Mouse (Mus musculus): ENCODE measurements around the gene Kif26a. TPM values are rescaled to one million over a fixed set of nuclear protein-coding genes. Genes with fewer than 3 reads are reported as not detected.

The Kif26a gene
- polyA plus RNA-seq, 1 experiment from 2014 or later = 6.6 TPM

DNA sequence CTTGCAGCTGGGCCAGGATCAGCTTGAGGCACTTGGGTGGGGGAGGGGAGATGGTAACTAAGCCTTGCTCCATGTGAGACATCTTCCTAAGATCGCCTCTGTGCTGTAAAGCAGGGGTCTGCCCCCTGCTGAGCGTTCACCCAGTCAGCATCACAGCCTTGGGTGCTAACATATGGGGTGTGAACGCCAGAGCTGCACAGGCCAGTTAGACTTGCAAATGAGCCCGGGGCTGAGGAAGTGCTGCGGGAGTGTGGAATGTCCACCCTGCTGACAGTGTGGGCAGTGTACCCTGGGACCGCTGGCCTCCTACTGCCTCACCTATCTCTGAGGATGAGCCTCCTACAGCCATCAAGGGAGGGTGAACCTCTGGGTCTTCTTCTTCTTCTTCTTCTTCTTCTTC is 45.7 kb downstream of the Kif26a start:
- Histone ChIP-seq H3K27ac (no peak overlapping the region), H3K27me3 (peaks cover 10% of the 10 kb centered on the region; the same call in 1 of the 2 replicates), H3K9ac (replicated peaks) (no peak overlapping the region), H3K4me3 (replicated peaks) (no peak overlapping the region), H3K9me3 (no peaks in the 10 kb centered on the region), H3K36me3 (no peaks in the 10 kb centered on the region), H3K4me1 (replicated peaks) (peaks cover 25% of the 10 kb centered on the region), H3K4me2 (no peak overlapping the region)
- no peak for ATAC-seq (ENCODE audit: insufficient number of reproducible peaks, insufficient read depth, low FRiP score, low TSS enrichment, low read depth)
- 41% methylated on average over 6 of the region's 6 CpGs for WGBS

DNA sequence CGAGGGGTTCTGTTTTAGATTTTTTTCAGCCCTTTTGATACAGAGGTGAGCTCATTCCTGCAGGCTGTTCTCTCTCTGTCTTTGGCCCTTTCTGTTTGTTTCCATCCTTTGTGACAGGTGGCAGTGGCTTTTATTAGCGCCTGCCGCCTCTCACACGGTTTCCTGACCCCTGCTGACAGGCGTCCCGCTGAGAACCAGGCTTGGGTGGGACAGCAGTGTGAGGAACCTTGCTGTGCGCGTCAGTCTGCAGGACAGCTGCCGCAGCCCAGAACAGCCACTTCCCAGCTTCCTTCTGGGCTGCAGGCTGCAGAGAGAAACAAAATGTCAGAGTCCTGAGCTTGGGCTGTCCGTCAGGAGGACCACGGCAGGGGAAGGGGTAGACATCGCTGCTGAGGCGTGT is 49.0 kb downstream of the Kif26a start:
- no peak for ATAC-seq (ENCODE audit: insufficient number of reproducible peaks, insufficient read depth, low FRiP score, low TSS enrichment, low read depth)
- Histone ChIP-seq H3K4me2 (peak overlapping the region; percentile 44), H3K9ac (replicated peaks) (0 out of 2 replicates have a peak overlapping the region, but pooled peaks have one; percentile 14), H3K27ac (0 out of 2 replicates have a peak overlapping the region, but pooled peaks have one; percentile 4), H3K4me1 (replicated peaks) (peaks cover 22% of the 10 kb centered on the region), H3K36me3 (no peaks in the 10 kb centered on the region), H3K4me3 (replicated peaks) (no peak overlapping the region), H3K9me3 (no peaks in the 10 kb centered on the region), H3K27me3 (peaks cover 10% of the 10 kb centered on the region; the same call in 1 of the 2 replicates)
- 6% methylated on average over 13 of the region's 13 CpGs for WGBS

DNA sequence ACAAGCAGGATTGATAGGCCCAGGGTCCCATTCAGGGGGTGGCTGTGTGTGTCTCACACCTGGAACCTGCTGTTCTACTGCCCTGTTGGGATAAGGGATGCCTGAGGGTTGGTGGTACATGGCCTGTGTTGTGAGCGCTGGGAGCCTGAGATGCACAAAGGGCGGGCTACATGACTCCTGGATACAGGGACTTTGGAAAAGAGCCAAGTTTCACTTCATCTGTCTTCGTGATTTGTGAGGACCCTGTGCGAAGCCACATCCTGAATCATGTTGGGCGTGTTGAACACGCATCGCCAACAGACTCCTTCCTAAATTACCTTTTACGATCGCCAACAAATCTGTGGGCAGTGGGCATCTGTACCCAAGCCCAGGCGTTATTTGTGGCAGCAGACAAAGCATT is 50.6 kb downstream of the Kif26a start:
- peaks cover 11% of the 10 kb centered on the region; the same call in 1 of the 2 replicates for H3K27me3 ChIP-seq
- no peaks in the 10 kb centered on the region for H3K9me3 ChIP-seq
- H3K36me3 ChIP-seq = no peaks in the 10 kb centered on the region
- no peak overlapping the region for H3K9ac ChIP-seq (replicated peaks)
- H3K4me1 ChIP-seq (replicated peaks) = peaks cover 27% of the 10 kb centered on the region
- no peak overlapping the region for H3K4me3 ChIP-seq (replicated peaks)
- no peak overlapping the region for H3K4me2 ChIP-seq
- no peak overlapping the region for H3K27ac ChIP-seq
- WGBS = 80% methylated on average over 10 of the region's 10 CpGs
- no peak for ATAC-seq (ENCODE audit: insufficient number of reproducible peaks, insufficient read depth, low FRiP score, low TSS enrichment, low read depth)

DNA sequence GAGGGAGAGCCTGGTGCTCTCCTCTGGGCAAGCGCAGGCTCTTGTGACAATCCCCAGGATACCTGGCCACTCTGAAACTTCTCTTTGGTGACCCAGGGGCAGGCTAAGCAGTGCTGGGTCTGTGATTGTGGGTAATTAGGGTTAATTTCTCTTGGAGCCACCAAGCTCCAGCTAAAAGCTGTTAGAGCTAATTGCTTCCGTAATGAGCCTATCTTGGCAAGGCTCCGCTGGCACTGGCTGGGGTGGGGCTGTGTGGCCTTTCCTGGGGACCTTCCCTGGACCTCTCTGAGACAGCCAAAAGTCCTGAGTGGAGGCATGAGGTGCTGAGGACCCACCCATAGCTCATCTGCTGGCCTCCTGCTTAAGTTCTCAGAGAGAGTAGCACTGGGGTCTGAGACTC is 53.4 kb downstream of the Kif26a start:
- no peak for ATAC-seq (ENCODE audit: insufficient number of reproducible peaks, insufficient read depth, low FRiP score, low TSS enrichment, low read depth)
- Histone ChIP-seq H3K4me1 (replicated peaks) (peaks cover 27% of the 10 kb centered on the region), H3K9me3 (no peaks in the 10 kb centered on the region), H3K36me3 (no peaks in the 10 kb centered on the region), H3K27ac (no peak overlapping the region), H3K4me2 (no peak overlapping the region), H3K27me3 (peaks cover 16% of the 10 kb centered on the region; the same call in 1 of the 2 replicates), H3K4me3 (replicated peaks) (no peak overlapping the region), H3K9ac (replicated peaks) (no peak overlapping the region)
- WGBS = 39% methylated on average over 3 of the region's 3 CpGs

DNA sequence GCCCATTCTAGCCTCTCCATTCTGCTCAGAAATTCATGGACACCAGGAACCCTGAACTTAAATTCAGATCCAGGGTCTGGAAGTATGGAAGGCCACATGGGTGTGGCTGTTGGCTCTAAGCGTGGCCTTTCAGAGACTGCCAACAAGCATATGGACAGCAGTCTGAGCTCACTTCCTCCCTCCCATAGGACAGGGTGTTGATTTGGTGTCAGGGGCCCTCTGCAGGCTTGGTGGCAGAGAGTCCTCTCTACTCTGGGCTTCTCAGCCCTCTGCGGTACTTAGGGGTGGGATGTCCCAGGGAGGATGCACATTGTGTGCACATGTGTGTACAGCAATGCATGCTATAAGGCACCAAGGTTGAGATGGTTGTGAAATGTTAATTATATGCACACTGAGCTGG is 54.0 kb downstream of the Kif26a start:
- no peak overlapping the region for H3K4me3 ChIP-seq (replicated peaks)
- peaks cover 15% of the 10 kb centered on the region; the same call in 1 of the 2 replicates for H3K27me3 ChIP-seq
- H3K9ac ChIP-seq (replicated peaks) = no peak overlapping the region
- 54% methylated on average over 2 of the region's 2 CpGs for WGBS
- H3K36me3 ChIP-seq = no peaks in the 10 kb centered on the region
- no peak overlapping the region for H3K27ac ChIP-seq
- H3K9me3 ChIP-seq = no peaks in the 10 kb centered on the region
- H3K4me1 ChIP-seq (replicated peaks) = peaks cover 22% of the 10 kb centered on the region
- no peak overlapping the region for H3K4me2 ChIP-seq
- ATAC-seq (ENCODE audit: insufficient number of reproducible peaks, insufficient read depth, low FRiP score, low TSS enrichment, low read depth) = no peak; the same call in 1 of the 2 replicates

DNA sequence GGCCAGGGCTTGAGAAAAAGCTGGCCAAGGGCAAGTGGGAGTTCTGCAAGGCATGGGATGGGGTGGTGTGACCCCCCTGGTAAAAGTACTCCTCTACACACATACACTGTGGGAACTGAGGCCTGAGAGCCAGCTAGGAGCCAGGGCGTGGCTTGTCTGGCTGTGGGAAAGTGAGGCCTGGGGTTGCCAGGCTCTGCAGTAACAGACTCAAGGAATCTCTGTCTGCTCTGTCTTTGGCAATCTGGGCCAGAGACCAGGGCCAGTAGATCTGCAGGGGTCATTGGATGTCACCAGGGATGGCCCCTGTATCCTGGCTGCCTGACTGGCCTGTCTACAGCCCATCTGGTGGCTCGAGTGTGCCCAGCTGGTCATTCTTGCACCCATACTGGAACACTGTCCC is 61.2 kb downstream of the Kif26a start:
- Histone ChIP-seq H3K4me3 (replicated peaks) (no peak overlapping the region), H3K4me2 (no peak overlapping the region), H3K9ac (replicated peaks) (no peak overlapping the region), H3K27ac (no peak overlapping the region), H3K4me1 (replicated peaks) (peaks cover 33% of the 10 kb centered on the region), H3K9me3 (no peaks in the 10 kb centered on the region), H3K27me3 (peaks cover 13% of the 10 kb centered on the region), H3K36me3 (no peaks in the 10 kb centered on the region)
- WGBS = 78% methylated on average over 2 of the region's 2 CpGs
- ATAC-seq (ENCODE audit: insufficient number of reproducible peaks, insufficient read depth, low FRiP score, low TSS enrichment, low read depth) = no peak

DNA sequence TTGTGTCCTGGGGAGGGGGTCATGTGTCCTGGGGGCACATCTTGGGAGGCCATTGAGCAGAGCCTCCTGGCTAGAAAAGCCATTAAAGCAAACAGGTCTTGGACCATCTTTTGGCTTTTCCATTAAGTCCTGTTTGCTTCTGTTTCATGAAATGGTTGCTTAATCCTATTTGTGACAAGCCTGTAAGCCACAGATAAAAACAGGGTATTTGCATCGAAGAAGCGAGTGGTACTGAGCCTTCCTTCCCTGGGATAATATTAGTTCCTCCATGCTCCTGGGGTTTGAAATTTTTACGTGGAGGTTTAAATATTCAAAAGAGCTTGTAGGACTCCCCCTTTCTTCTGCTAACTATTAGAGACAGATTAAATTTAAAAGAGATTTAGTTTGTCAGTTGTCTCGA is 61.7 kb downstream of the Kif26a start:
- H3K4me3 ChIP-seq (replicated peaks) = no peak overlapping the region
- no peak for ATAC-seq (ENCODE audit: insufficient number of reproducible peaks, insufficient read depth, low FRiP score, low TSS enrichment, low read depth)
- no peak overlapping the region for H3K4me2 ChIP-seq
- peaks cover 13% of the 10 kb centered on the region for H3K27me3 ChIP-seq
- no peak overlapping the region for H3K27ac ChIP-seq
- H3K36me3 ChIP-seq = no peaks in the 10 kb centered on the region
- H3K4me1 ChIP-seq (replicated peaks) = peaks cover 36% of the 10 kb centered on the region
- 75% methylated on average over 4 of the region's 4 CpGs for WGBS
- H3K9me3 ChIP-seq = no peaks in the 10 kb centered on the region
- no peak overlapping the region for H3K9ac ChIP-seq (replicated peaks)

DNA sequence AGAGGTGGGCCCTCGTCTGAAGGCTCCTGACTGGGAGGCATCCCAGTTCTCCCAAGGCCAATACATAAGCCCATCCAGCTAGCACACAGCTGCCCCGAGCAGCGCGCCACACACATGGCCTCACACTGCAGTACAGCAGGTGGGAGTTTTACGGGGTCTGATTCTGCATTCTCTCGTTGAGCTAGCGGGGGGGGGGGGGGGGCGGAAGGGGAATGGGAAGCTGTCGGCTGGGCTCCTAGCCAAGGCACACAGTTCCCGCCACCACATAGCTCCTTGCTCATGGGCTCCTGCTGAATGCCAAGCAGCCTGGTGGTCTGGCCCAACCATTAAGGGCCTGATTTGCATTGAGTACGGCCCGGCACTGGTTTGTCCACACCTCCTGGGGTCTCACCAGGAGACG is 64.6 kb downstream of the Kif26a start:
- ATAC-seq (ENCODE audit: insufficient number of reproducible peaks, insufficient read depth, low FRiP score, low TSS enrichment, low read depth) = peak; percentile 86
- H3K9me3 ChIP-seq = no peaks in the 10 kb centered on the region
- peaks cover 52% of the 10 kb centered on the region for H3K4me1 ChIP-seq (replicated peaks)
- no peaks in the 10 kb centered on the region for H3K36me3 ChIP-seq
- H3K4me3 ChIP-seq (replicated peaks) = no peak overlapping the region
- peaks cover 15% of the 10 kb centered on the region for H3K27me3 ChIP-seq
- no peak overlapping the region for H3K4me2 ChIP-seq
- H3K27ac ChIP-seq = peak overlapping the region; percentile 62; the same call in 1 of the 2 replicates
- no peak overlapping the region for H3K9ac ChIP-seq (replicated peaks)
- 20% methylated on average over 10 of the region's 13 CpGs for WGBS

DNA sequence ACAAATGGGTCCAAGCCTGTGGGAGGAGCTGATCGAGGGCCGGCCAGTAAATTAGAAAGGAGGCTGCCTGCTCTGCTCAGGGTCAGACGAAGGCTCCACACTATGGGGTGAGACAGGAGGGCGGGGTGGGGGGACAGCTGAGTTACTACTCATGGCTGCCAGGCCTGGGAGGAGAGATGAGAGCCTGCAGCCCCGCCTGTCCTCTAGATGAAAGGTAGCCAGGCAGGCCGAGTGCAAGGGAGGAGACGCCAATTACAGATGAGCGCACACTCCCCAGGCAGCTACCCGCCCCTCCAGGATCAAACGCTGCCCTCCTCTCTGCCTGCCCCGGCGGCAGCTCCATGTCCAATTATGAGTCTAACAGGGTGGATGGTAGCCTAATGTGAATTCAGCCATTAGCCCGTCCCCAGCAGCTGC is 68.4 kb downstream of the Kif26a start:
- Histone ChIP-seq H3K4me3 (replicated peaks) (no peak overlapping the region), H3K9me3 (no peaks in the 10 kb centered on the region), H3K4me2 (no peak overlapping the region), H3K36me3 (no peaks in the 10 kb centered on the region), H3K4me1 (replicated peaks) (peaks cover 53% of the 10 kb centered on the region), H3K9ac (replicated peaks) (no peak overlapping the region), H3K27ac (no peak overlapping the region), H3K27me3 (peaks cover 13% of the 10 kb centered on the region)
- WGBS = 6% methylated on average over 13 of the region's 13 CpGs
- no peak; the same call in 1 of the 2 replicates for ATAC-seq (ENCODE audit: insufficient number of reproducible peaks, insufficient read depth, low FRiP score, low TSS enrichment, low read depth)

DNA sequence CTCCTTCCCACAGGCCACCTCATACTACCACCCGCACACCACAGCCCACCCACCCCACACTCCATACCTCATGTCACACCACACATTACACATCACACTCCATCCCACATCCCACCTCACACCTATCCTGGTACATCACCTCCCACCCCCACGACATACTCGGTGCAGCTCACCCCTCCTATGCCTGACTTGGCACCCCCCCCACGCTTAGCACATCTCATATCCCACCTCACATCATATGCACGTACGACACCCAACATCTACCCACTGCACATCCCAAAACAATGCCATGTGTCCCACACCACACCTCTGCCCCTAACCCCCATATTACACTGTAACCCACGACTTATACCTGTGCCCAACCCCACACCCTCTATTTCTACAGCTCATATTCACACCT is 69.5 kb downstream of the Kif26a start:
- Histone ChIP-seq H3K27ac (no peak overlapping the region), H3K9ac (replicated peaks) (no peak overlapping the region), H3K4me1 (replicated peaks) (peaks cover 43% of the 10 kb centered on the region), H3K27me3 (peaks cover 15% of the 10 kb centered on the region), H3K36me3 (no peaks in the 10 kb centered on the region), H3K4me3 (replicated peaks) (no peak overlapping the region), H3K4me2 (no peak overlapping the region), H3K9me3 (no peaks in the 10 kb centered on the region)
- WGBS = 87% methylated on average over 7 of the region's 7 CpGs
- no peak for ATAC-seq (ENCODE audit: insufficient number of reproducible peaks, insufficient read depth, low FRiP score, low TSS enrichment, low read depth)

DNA sequence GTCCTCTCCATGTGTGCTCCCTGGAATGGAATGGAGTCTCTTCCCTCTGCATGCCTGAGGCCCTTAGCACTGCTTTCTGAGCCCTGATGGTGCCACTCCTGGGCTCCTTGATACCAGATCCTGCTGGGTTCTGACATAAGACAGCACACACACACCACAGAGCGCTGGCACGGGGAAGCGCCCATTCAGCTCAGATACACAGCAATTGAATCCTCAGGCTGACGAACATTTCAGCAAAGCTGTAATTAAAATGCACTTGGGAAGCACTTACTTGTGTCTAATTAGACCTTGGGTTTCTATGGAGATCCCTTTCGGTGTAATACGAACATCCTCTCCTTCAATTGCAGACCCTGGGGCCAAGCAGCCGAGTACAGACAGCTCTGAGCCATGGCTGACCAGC is 71.0 kb downstream of the Kif26a start:
- ATAC-seq (ENCODE audit: insufficient number of reproducible peaks, insufficient read depth, low FRiP score, low TSS enrichment, low read depth) = no peak

DNA sequence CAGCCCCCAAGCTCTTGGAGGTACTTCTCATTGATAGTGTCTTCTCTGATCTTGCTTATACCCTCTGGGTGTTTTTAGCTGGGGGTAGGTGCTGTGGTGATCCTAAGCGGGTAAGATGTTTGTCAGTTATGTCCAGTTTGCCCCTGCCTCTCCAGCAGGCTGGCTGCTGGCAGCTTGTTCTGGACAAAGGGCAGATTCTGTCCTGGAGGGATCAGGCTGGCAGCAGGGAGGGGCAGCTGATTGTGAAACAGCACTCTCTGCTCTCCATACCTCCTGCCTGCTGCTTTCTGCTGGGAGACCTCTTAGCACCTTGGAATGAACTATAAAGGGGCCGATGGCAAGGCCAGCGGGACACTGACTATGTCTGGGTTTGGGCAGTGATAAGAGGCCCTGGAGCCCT is 71.7 kb downstream of the Kif26a start:
- WGBS = 40% methylated on average over 3 of the region's 3 CpGs
- Histone ChIP-seq H3K4me2 (no peak overlapping the region), H3K27me3 (peaks cover 36% of the 10 kb centered on the region), H3K36me3 (no peaks in the 10 kb centered on the region), H3K9me3 (no peaks in the 10 kb centered on the region), H3K4me1 (replicated peaks) (peaks cover 47% of the 10 kb centered on the region), H3K4me3 (replicated peaks) (no peak overlapping the region), H3K9ac (replicated peaks) (no peak overlapping the region), H3K27ac (no peak overlapping the region)
- no peak for ATAC-seq (ENCODE audit: insufficient number of reproducible peaks, insufficient read depth, low FRiP score, low TSS enrichment, low read depth)

More for the DNA sequence above, 71.0 kb downstream of the Kif26a start:
- Histone ChIP-seq H3K27me3 (peaks cover 30% of the 10 kb centered on the region), H3K27ac (no peak overlapping the region), H3K4me1 (replicated peaks) (peaks cover 42% of the 10 kb centered on the region), H3K4me2 (no peak overlapping the region), H3K4me3 (replicated peaks) (no peak overlapping the region), H3K36me3 (no peaks in the 10 kb centered on the region), H3K9ac (replicated peaks) (no peak overlapping the region), H3K9me3 (no peaks in the 10 kb centered on the region)
- 57% methylated on average over 7 of the region's 7 CpGs for WGBS
